Mouse (Mus musculus) retina, adult 2 months (tissue): ENCODE measurements around the gene Farsa.
A peak's percentile ranks its signal among the peaks of the same experiment; 100 is the strongest.
"Not testable (repeated sequence)": the region's sequence is repeated elsewhere in the genome, so short reads cannot be mapped to it uniquely, and the experiment has no call there.

Experiments
- DNase-seq: peaks from one replicate; pipeline ENCODE4 v3.0.0-alpha.2; 2012; ENCODE audit warnings: low read depth, low spot score

The Farsa gene

DNA sequence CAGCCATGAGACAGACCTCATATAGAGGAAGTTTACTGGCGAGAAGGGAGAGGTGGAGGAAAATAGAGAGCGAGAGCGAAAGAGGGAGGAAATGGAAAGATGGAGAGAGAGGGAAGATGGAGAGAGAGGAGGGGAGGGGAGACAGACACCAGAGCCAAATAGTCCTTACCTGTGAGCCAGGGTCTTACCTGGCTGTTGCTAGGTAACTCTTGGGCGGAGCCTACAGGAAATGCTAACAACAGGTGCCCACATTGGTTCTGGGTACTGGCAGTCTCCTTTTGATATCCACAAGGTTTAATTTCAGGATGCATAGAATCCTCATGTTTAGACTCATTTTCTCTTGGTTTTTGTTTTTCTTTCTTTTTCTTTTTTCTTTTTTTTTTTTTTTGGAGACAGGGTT is 16.2 kb downstream of the Farsa start:
- DNase-seq = no peak

DNA sequence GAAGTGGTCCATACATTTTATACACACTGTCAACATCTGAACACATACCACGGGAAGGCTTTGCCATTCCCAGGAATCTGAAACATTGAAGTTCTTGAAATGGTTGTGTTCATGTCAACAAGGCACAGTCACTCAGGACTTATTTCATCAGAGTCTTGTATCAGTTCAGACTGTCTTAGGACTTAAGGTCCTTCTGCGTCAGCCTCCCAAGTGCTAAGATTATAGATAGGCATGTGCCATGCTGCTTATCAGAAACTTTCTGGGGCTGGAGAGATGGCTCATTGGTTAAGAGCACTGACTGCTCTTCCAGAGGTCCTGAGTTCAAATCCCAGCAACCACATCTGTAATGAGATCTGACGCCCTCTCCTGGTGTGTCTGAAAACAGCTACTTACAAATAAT is 17.6 kb downstream of the Farsa start:
- no peak for DNase-seq

DNA sequence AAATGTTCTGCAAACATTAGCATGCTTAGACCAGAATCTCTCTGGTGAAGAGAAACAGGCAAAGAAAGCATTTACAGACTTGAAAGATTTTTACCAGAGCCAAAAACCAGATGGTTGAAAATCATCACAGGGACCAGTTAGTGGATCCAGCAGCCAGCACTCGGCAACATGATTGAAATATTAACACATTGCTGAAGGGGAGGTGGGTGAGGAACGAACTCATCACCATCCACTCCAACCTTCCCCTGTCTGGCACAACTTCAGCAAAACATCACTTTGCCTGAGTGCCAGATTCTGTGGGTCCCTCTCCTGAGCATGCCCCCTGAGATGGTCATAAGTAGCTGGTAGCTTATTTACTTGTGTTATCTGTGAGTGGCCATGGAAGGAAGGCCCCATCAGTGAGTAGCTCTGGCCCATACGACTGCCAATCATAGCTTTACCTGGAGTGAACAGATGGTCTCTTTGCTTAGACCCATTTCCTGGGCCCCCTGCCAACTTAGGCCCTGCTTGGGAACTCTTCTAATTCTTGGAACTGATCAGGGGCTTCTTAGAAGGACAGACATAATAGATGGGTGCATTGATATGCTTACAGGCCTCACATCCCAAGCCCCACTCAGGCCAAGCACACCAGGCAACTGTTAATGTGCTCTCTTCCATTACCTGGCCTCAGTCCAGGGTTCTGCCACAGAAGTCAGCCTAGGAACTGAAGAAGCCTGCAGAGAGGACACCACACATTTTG is 20.7 kb downstream of the Farsa start:
- no peak for DNase-seq

DNA sequence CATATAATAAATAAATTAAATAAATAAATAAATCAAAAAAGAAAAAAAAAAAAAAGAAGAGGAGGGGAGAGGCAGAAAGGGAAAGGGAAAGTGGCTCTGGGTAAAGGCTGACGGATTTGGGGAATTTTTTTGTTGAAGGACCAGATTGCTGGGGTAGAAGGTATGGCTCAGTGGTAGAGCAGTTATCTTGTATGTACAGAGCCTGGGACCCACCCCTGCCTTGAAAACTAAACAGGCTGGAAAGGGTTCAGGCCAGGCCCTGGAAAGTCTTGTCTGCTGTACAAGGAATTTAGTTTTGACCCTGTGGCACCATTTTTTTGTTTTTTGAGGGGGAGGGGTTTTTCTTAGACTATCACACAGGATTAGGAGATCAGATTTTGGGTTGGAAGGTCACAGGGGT is 22.1 kb downstream of the Farsa start:
- no peak for DNase-seq

DNA sequence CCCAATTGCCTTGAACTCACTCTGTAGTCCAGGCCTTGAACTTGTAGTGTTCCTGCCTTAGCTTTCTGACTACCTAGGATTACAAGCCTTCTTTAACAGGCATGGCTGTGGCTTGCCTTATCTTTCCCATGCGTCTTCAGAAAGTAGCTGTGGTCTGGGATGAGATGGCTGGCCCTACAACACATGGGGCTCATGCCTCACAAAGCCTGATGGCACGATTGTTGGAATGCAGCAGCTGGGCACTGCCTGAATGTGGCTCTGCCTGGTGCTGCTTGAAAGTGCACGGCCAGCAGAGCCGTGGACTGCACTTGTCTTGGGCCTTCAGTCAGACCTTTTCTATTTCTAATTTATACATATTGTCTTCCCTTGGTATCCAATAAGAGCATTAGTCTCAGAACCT is 27.9 kb downstream of the Farsa start:
- DNase-seq = no peak

DNA sequence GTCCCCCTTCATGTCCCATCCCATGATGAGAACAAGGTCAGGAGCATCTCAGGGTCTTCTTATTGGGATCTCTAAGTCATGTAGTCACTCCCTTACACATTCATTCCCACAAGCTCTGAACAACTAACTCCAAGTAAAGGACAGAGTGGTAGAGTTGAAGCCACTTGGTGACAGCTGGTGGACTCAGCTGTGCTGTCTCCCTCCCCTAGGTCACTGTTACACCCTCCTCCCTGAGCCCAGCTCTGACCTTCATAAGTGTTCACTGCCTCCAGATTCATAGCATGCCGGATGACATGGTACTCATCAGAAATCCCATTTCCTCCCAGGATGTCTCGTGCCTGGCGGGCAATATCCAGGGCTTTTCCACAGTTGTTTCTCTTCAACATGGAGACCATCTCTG is 31.5 kb downstream of the Farsa start:
- DNase-seq = no peak

DNA sequence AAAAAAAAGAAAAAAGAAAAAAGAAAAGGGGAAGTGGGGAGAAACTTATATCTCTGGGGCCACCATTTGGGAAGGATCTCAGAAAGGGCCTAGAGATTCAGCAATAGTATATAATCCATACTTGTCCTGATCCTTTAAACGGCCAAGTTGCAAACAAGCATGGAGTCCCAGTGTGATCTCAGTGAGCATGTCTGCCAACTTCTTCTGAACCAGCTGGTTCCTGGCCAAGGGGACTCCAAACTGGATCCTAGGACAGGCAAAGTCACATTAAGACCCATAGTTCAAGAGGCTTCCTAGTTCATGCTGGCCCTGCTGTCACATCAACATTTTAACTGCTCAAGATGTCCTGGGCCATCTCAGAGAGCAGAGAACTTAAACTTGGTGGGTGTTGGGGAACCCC is 32.4 kb downstream of the Farsa start:
- no peak for DNase-seq

DNA sequence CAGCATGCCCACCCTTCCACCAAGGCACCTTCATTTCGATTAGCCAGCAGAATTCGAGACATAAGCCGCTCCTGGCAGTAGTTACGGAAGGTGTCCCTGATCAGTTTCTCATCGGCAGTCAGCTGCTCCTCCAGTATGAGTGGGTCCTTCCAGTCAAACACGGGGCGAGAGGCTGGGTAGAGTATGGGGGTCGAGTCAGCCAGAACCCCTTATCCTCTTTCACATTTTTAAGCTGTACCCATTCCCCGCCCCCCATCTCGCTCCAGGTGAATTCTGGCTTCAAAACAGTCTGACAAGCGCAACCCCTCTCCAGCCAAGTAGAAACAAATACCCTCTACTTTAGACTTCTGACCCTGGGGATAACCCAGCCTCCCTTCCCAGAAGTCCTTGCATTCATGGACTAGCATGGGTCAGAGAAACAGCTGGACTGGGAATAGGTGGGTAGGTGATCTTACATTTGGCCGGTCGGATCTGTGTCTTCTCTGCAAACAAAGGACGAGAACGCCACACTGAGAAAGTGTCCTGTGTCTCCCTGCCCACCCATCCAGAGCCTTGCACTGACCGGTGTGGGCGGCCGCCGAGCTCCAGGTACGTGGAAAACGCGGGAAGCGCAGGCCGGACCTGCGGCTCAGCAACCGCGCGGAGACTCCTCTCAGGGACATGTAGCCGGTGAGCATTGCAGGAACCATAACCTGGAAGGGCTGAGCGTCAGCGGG is 36.4 kb downstream of the Farsa start:
- no peak for DNase-seq

DNA sequence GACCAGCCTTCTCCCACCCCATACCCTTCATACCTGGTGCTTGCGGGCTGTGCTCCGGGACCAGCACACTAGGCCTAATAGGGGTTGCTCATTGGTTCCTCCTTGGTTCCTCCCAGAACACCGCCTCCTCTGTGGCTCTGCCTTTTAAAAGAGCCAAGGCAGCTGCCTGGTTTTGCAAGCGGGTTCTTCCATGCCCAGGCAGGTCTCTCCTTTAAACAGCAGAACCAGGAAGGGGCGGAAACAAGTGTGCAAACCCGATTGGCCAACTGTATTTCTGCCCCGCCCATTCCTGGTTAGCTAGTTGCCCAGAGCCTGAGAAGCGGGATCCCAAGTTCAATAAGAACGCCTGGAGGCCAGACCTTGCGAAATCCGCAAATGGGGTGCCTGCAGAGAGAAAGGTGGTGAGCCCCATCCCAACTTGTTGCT is 36.9 kb downstream of the Farsa start, which contains the start of gene Gcdh:
Gene Gcdh (minus strand): TSS at position 213 of the 426 bp plus-strand sequence.
- DNase-seq = peak; percentile 84

DNA sequence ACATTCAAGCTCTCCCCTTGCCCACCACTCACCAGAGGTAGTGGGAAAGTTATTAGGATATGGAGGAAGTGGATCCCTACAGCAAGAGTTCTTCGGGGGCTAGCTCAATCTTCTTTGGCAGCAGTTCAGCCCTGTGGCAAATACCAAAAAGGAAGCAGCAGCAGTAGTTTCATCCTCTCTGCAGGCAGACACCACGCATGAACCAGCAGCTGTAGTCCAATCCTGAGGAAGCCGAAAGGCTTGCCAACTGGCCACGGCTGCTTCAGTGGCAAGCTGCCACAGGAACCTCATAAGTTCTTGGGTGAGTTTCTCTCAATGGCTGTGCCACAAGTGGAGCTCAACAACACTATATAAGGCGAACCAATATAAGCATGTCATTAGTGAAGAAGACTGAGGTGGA is 39.2 kb downstream of the Farsa start:
- DNase-seq = no peak

DNA sequence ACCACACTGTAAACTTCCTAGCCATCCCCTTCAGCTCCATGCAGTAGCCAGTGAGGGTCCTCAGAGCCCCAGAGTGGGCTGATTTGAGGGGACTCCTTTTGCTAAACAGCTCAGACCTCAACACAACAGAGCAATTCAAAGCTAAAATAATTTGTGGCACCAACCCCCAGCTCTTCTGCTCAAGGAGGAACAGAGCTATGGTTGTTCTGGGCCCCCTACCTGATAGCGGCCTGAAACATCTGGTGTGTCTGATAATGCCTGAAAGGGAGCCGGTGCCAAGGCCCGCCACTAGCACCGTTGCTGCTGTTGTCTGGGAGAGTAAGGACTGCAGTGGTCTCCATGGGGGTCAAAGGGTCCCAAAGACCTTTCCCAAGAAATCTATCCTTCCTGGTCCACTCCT is 44.3 kb downstream of the Farsa start:
- DNase-seq = no peak

DNA sequence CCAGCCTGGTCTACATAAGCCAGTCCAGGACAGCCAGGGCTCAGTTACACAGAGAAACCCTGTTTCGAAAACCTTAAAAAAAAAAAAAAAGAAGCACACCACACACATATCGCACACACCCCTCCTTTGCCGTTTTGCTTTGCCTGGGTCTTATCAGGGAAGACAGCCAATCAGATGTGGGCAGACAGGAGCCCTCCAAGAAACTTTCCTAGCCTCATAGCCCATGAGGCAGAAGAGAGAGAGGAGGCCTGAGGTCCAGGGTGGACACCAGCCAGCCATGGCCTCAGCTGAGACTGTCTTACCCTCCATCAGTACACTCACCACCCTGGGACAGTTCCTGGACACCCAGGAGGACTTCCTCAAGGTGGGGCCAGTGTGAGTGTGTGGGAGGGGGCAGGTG is 45.0 kb downstream of the Farsa start, which contains the start of gene Klf1:
Gene Klf1 (plus strand): TSS at position 177 of the 400 bp plus-strand sequence.
- no peak for DNase-seq

DNA sequence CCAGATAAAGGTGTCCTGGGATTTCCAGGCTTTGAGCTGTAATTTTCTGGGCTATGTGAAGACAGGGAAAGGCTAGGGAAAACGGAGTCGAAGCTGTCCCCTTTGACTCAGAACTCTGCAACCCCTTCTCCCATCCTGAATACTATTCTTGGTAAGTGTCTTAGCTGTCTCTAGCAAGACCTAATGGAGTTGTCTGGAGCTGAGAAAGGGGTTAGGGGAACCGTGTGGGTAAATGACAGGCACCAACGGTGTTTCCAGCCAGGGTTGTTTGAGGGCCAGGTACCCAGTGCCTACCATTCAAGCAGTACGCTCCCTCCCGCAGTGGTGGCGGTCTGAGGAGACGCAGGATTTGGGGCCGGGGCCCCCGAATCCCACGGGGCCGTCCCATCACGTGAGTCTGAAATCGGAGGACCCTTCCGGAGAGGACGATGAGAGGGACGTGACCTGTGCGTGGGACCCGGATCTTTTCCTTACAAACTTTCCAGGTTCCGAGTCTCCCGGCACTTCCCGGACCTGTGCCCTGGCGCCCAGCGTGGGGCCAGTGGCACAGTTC is 45.7 kb downstream of the Farsa start:
- no peak for DNase-seq

DNA sequence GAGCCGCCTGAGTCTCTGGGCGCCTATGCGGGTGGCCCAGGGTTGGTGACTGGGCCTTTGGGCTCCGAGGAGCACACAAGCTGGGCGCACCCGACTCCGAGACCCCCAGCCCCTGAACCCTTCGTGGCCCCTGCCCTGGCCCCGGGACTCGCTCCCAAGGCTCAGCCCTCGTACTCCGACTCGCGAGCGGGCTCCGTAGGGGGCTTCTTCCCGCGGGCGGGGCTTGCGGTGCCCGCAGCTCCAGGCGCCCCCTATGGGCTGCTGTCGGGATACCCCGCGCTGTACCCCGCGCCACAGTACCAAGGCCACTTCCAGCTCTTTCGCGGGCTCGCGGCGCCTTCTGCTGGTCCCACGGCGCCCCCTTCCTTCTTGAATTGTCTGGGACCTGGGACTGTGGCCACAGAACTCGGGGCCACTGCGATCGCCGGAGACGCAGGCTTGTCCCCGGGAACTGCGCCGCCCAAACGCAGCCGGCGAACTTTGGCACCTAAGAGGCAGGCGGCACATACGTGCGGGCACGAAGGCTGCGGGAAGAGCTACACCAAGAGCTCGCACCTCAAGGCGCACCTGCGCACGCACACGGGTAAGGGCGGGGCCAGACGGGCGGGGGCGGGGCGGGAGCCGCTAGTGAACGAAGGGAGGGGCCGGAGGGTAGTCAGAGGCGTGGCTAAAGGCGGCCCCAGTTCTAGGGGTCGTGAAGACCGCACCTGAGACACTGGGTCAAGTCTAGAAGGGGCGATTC is 46.3 kb downstream of the Farsa start:
- DNase-seq = peak; percentile 50

DNA sequence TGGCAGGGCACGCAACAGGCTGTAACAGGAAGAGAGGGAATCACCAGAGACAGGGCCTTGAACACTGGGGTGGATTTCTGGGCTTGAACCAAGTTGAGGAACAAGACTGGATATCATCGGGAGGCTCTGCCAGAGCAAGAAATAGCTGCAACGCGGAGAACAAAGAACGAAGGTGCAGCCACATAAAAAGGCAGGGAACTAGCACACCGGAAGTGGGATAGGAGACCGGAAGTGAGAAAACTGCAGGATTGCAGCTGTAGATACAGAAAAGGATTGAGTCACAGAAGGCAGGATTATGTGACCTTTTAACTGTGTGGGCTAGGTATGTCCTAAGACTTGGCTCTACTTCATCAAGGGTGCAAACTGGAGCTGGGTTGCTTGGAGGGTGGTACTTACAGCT is 47.6 kb downstream of the Farsa start:
- DNase-seq = no peak

DNA sequence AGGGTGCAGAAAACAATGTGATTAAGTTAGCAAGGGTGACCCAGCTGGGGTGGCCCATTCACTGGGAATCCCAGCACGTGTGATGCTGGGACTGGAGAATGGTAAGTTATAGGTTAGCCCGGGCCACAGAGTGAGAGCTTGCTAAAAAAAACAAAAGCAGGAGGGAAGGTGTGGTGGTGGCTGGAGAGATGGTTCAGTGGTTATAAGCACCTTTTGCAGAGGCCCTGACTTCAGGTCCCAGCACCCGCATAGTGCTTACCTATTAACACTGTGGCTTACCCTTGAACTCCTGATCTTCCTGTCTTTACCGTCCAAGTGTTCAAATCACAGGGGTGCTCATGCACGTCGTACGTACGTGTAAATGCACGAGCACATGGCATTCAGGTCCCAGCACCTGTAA is 50.2 kb downstream of the Farsa start:
- no peak for DNase-seq

DNA sequence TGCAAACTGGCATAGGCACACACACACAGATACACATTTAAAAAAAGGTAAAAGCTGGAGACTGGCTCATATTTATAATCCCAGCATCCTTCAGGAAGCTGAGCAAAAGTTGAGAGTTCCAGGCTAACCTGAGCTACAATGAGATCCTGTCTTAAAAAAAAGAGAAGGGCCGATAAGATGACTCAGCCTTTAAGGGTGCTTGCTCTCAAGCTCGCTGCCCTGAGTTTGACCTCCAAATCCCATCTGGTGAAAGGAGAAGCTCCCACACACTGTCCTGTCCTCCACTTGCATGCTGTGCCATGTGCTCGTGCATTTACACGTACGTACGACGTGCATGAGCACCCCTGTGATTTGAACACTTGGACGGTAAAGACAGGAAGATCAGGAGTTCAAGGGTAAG is 50.7 kb downstream of the Farsa start:
- DNase-seq = no peak

DNA sequence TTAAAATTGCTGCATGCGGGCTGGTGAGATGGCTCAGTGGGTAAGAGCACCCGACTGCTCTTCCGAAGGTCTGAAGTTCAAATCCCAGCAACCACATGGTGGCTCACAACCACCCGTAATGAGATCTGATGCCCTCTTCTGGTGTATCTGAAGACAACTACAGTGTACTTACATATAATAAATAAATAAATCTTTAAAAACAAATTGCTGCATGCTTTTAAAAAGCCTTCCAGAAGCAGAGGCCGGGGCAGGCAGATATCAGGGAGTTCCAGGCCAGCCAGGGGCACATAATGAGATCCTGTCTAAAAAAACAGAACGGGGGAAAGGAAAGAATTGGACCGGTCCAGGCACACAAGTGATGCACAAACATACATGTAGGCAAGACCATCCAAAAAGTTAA is 51.2 kb downstream of the Farsa start:
- DNase-seq = not testable (repeated sequence)

DNA sequence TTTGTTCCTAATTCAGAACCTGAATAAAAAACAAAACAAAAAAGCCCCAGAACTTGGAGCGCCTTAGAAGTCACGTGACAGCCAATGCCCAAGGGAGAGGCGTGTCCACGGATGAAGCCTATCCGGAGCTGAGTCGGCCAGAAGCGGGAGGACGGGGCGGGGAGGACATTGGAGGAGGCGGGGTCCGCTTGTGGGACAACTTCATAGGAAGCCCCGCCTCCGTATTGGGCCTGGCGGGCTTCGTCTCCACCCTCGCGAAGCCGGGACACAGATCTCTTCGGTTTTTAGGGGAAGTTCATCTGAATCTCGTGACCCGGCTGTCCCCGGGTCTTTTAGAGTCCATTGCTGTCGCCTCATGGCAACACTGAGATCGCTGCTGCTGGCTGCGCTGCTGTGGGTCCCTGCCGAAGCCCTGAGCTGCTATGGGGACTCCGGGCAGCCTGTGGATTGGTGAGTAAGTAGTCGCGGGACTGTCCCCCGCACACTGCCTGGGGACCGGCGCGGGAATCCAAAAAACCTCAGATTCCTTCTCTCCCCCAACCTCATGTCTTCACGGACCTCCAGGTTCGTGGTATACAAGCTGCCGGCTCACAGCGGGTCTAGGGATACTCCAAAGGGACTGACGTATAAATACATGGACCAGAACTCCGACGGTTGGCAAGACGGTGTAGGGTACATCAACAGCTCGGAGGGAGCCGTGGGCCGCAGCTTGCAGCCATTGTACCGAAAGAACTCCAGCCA is 51.8 kb downstream of the Farsa start, which contains the start of gene Dnase2a:
Gene Dnase2a (plus strand): TSS at position 140 of the 741 bp plus-strand sequence.
- DNase-seq = peak; percentile 64

DNA sequence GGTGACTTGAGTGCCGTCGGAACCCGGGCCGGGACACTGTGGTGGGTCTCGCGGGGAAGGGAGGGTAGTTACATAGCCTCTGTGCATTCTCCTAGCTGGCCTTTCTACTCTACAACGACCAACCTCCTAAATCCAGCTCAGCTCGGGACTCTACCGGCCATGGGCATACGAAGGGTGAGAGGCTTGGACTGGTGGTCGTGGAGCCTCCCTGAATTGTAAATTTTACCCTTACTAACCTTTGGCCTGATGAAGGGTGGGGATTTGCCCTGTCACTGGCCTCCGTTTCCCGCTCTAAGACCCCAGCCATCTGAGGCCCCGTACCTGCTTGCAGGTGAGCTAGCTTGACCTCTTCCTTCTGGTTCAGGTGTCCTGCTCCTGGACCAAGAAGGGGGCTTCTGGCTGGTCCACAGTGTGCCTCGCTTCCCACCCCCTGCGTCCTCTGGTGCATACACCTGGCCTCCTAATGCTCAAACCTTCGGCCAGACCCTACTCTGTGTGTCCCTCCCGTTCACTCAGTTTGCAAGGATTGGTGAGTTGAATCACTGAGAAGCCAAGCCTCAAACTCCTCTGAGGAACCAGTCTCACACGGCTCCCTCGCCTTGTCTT is 52.5 kb downstream of the Farsa start:
- DNase-seq = no peak

DNA sequence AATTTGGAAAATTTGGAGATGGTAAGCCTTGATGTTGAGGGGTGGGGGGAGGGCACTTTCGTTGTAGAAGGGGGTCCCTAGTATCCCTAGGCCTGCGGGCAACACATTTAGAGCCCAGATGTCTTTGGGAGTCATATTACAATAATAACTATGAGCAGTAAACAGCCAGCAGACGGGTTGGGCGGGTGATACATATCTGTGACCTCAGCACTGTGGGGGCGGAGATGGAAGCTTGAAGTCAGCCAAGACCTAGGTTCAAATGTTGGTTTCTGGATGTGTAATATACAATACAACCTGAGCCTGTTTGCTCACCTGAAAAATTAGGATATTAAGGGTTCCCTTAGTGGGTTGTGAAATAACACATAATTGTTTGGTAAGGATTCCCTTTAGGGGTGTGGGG is 53.2 kb downstream of the Farsa start:
- no peak for DNase-seq
